Mouse (Mus musculus) lung, postnatal 0 days (tissue): ENCODE measurements around the gene Lrmda.

Experiments
- CTCF ChIP-seq: IDR thresholded peaks from 2 replicates; pipeline ENCODE4 v1.5.1; 2016; ENCODE audit warnings: antibody characterized with exemption, mild to moderate bottlenecking
- EP300 ChIP-seq: IDR thresholded peaks from 2 replicates; pipeline ENCODE4 v1.6.1; 2016; ENCODE audit warnings: antibody characterized with exemption, mild to moderate bottlenecking, control low read depth

DNA sequence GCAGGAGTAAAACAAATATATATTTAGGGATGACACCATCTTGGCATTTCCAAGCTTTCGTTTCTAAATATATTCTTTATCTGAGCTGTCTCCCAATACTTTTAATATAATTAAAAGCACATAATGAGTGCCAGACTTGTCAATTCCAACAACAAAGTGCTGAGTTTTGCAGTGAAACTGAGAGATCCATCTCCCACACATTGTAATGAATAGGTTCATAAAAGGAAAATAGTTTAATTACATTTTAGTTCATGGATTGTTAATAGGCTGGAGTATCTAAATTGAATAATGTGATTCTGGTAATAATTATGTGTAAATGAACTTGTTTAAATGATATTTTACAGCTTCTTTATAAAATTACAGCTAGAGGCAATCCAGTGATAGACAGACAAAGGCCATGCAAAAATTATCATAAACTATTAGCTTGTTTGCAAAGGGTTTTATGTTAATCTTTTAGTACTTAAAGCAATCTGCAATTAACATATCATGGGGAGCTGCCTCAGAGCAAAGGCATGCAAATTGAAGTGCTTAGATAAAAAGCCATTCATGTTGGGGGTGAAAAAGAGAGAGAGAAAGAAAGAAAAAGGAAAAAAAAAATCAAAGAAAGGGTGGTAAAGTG, 725.9 kb downstream of the Lrmda start:
- TF ChIP-seq CTCF (no peak), EP300 (no peak)
